Mouse (Mus musculus): ENCODE data around the gene Lsamp. TPM values are rescaled to one million over a fixed set of nuclear protein-coding genes. Genes with fewer than 3 reads are reported as not detected.

The Lsamp gene
- polyA plus RNA-seq, 1 experiment: not detected

- Histone ChIP-seq H3K9me3 (replicated peaks; ENCODE audit: control insufficient read depth, insufficient read depth, low read length, poor library complexity, severe bottlenecking) (no peaks in the 10 kb centered on the region), H3K36me3 (ENCODE audit: control insufficient read depth, insufficient read depth, low read length, poor library complexity, severe bottlenecking) (no peaks in the 10 kb centered on the region), H3K27ac (ENCODE audit: insufficient read depth, low read length) (no peak overlapping the region), H3K4me1 (ENCODE audit: control insufficient read depth, insufficient read depth, low read length) (no peaks in the 10 kb centered on the region), H3K9ac (ENCODE audit: low read depth, poor library complexity, severe bottlenecking) (no peak overlapping the region), H3K4me3 (ENCODE audit: low read depth, low read length) (no peak overlapping the region), H3K27me3 (ENCODE audit: control insufficient read depth, insufficient read depth, low read length, poor library complexity, severe bottlenecking) (no peaks in the 10 kb centered on the region)
- no peak for TF ChIP-seq CTCF (IDR thresholded peaks at IDR 0.05; ENCODE audit: low read depth, low read length)
- no peak for TF ChIP-seq EP300 (IDR thresholded peaks at IDR 0.05; ENCODE audit: insufficient read depth, low read depth, low read length)
- TF ChIP-seq POLR2A (IDR thresholded peaks at IDR 0.05; ENCODE audit: insufficient read depth, low read length): no peak
Measured at GRCm38 (mm10) chr16:40194401-40194800, 210.2 kb downstream of the Lsamp start.

- TF ChIP-seq POLR2A (IDR thresholded peaks at IDR 0.05; ENCODE audit: insufficient read depth, low read length) (no peak), CTCF (IDR thresholded peaks at IDR 0.05; ENCODE audit: low read depth, low read length) (no peak), EP300 (IDR thresholded peaks at IDR 0.05; ENCODE audit: insufficient read depth, low read depth, low read length) (no peak)
- Histone ChIP-seq H3K9me3 (replicated peaks; ENCODE audit: control insufficient read depth, insufficient read depth, low read length, poor library complexity, severe bottlenecking) (no peaks in the 10 kb centered on the region), H3K36me3 (ENCODE audit: control insufficient read depth, insufficient read depth, low read length, poor library complexity, severe bottlenecking) (no peaks in the 10 kb centered on the region), H3K4me1 (ENCODE audit: control insufficient read depth, insufficient read depth, low read length) (no peaks in the 10 kb centered on the region), H3K4me3 (ENCODE audit: low read depth, low read length) (no peak overlapping the region), H3K9ac (ENCODE audit: low read depth, poor library complexity, severe bottlenecking) (no peak overlapping the region), H3K27me3 (ENCODE audit: control insufficient read depth, insufficient read depth, low read length, poor library complexity, severe bottlenecking) (no peaks in the 10 kb centered on the region), H3K27ac (ENCODE audit: insufficient read depth, low read length) (no peak overlapping the region)
Measured at GRCm38 (mm10) chr16:40194839-40195238, 210.7 kb downstream of the Lsamp start.

GRCm38 (mm10) chr16:40228627-40229026, 244.5 kb downstream of the Lsamp start:
- Histone ChIP-seq H3K4me3 (ENCODE audit: low read depth, low read length) (no peak overlapping the region), H3K9me3 (replicated peaks; ENCODE audit: control insufficient read depth, insufficient read depth, low read length, poor library complexity, severe bottlenecking) (no peaks in the 10 kb centered on the region), H3K4me1 (ENCODE audit: control insufficient read depth, insufficient read depth, low read length) (no peaks in the 10 kb centered on the region), H3K27me3 (ENCODE audit: control insufficient read depth, insufficient read depth, low read length, poor library complexity, severe bottlenecking) (no peaks in the 10 kb centered on the region), H3K36me3 (ENCODE audit: control insufficient read depth, insufficient read depth, low read length, poor library complexity, severe bottlenecking) (no peaks in the 10 kb centered on the region), H3K9ac (ENCODE audit: low read depth, poor library complexity, severe bottlenecking) (no peak overlapping the region), H3K27ac (ENCODE audit: insufficient read depth, low read length) (no peak overlapping the region)
- TF ChIP-seq EP300 (IDR thresholded peaks at IDR 0.05; ENCODE audit: insufficient read depth, low read depth, low read length) (no peak), POLR2A (IDR thresholded peaks at IDR 0.05; ENCODE audit: insufficient read depth, low read length) (no peak), CTCF (IDR thresholded peaks at IDR 0.05; ENCODE audit: low read depth, low read length) (no peak)

- TF ChIP-seq CTCF (IDR thresholded peaks at IDR 0.05; ENCODE audit: low read depth, low read length): no peak
- Histone ChIP-seq H3K9ac (ENCODE audit: low read depth, poor library complexity, severe bottlenecking) (no peak overlapping the region), H3K4me3 (ENCODE audit: low read depth, low read length) (no peak overlapping the region), H3K4me1 (ENCODE audit: control insufficient read depth, insufficient read depth, low read length) (no peaks in the 10 kb centered on the region), H3K27ac (ENCODE audit: insufficient read depth, low read length) (no peak overlapping the region), H3K27me3 (ENCODE audit: control insufficient read depth, insufficient read depth, low read length, poor library complexity, severe bottlenecking) (no peaks in the 10 kb centered on the region), H3K9me3 (replicated peaks; ENCODE audit: control insufficient read depth, insufficient read depth, low read length, poor library complexity, severe bottlenecking) (no peaks in the 10 kb centered on the region), H3K36me3 (ENCODE audit: control insufficient read depth, insufficient read depth, low read length, poor library complexity, severe bottlenecking) (no peaks in the 10 kb centered on the region)
Measured at GRCm38 (mm10) chr16:40233066-40233465, 248.9 kb downstream of the Lsamp start.

GRCm38 (mm10) chr16:40234151-40234895, 250.2 kb downstream of the Lsamp start:
- Histone ChIP-seq H3K36me3 (ENCODE audit: control insufficient read depth, insufficient read depth, low read length, poor library complexity, severe bottlenecking) (no peaks in the 10 kb centered on the region), H3K4me1 (ENCODE audit: control insufficient read depth, insufficient read depth, low read length) (no peaks in the 10 kb centered on the region), H3K4me3 (ENCODE audit: low read depth, low read length) (no peak overlapping the region), H3K9me3 (replicated peaks; ENCODE audit: control insufficient read depth, insufficient read depth, low read length, poor library complexity, severe bottlenecking) (no peaks in the 10 kb centered on the region), H3K27me3 (ENCODE audit: control insufficient read depth, insufficient read depth, low read length, poor library complexity, severe bottlenecking) (no peaks in the 10 kb centered on the region), H3K9ac (ENCODE audit: low read depth, poor library complexity, severe bottlenecking) (no peak overlapping the region), H3K27ac (ENCODE audit: insufficient read depth, low read length) (no peak overlapping the region)
- TF ChIP-seq EP300 (IDR thresholded peaks at IDR 0.05; ENCODE audit: insufficient read depth, low read depth, low read length): no peak
- no peak for TF ChIP-seq POLR2A (IDR thresholded peaks at IDR 0.05; ENCODE audit: insufficient read depth, low read length)
- TF ChIP-seq CTCF (IDR thresholded peaks at IDR 0.05; ENCODE audit: low read depth, low read length): no peak

- TF ChIP-seq POLR2A (IDR thresholded peaks at IDR 0.05; ENCODE audit: insufficient read depth, low read length): no peak
- no peak for TF ChIP-seq CTCF (IDR thresholded peaks at IDR 0.05; ENCODE audit: low read depth, low read length)
- TF ChIP-seq EP300 (IDR thresholded peaks at IDR 0.05; ENCODE audit: insufficient read depth, low read depth, low read length): no peak
- Histone ChIP-seq H3K9ac (ENCODE audit: low read depth, poor library complexity, severe bottlenecking) (no peak overlapping the region), H3K27ac (ENCODE audit: insufficient read depth, low read length) (no peak overlapping the region), H3K27me3 (ENCODE audit: control insufficient read depth, insufficient read depth, low read length, poor library complexity, severe bottlenecking) (no peaks in the 10 kb centered on the region), H3K4me3 (ENCODE audit: low read depth, low read length) (no peak overlapping the region), H3K36me3 (ENCODE audit: control insufficient read depth, insufficient read depth, low read length, poor library complexity, severe bottlenecking) (no peaks in the 10 kb centered on the region), H3K9me3 (replicated peaks; ENCODE audit: control insufficient read depth, insufficient read depth, low read length, poor library complexity, severe bottlenecking) (no peaks in the 10 kb centered on the region), H3K4me1 (ENCODE audit: control insufficient read depth, insufficient read depth, low read length) (no peaks in the 10 kb centered on the region)
Measured at GRCm38 (mm10) chr16:40271859-40272258, 287.7 kb downstream of the Lsamp start.
